9 mouse cellular contexts compared by ENCODE assay signal in genomic region chr5:72505740-72506139, GRCm38 (mm10). TPM values are rescaled to one million over a fixed set of nuclear protein-coding genes. Genes with fewer than 3 reads are reported as not detected.
DNase-seq lines count a peak whose midpoint lies in the region; ATAC-seq and TF ChIP-seq lines count a peak whose summit lies in the region.
"Had no signal": no experiment of that assay in that cellular context is flagged by ENCODE, and none has a peak within 500 bp of the region (broad histone marks: within the 10 kb centered on the region; RNA-seq: fewer than 3 reads in every experiment).

No protein-coding gene starts in this region.

- peaks cover 25% of the 10 kb centered on the region for H3K27me3 ChIP-seq in kidney, embryonic 14.5 days (ENCODE audit: control insufficient read depth, insufficient read depth, low read length)
- H3K27me3 ChIP-seq in CH12.LX (replicated peaks): no peaks in the 10 kb centered on the region
- peaks cover 9% of the 10 kb centered on the region for H3K27me3 ChIP-seq in thymus, adult 2 months (ENCODE audit: control insufficient read depth, insufficient read depth, low read length)

- no peaks in the 10 kb centered on the region for H3K79me2 ChIP-seq in CH12.LX (replicated peaks; ENCODE audit: control insufficient read depth, extremely low read depth, insufficient read depth, poor library complexity, severe bottlenecking)

- no peak for TF ChIP-seq POLR2A in CH12.LX (IDR thresholded peaks at IDR 0.05; ENCODE audit: low read depth, low read length)
- TF ChIP-seq POLR2A in thymus, adult 2 months (IDR thresholded peaks at IDR 0.05; ENCODE audit: control insufficient read depth, extremely low read depth, insufficient read depth, low read length, poor library complexity): no peak

- peak in 1 of 2 experiments; percentile 74; a peak in 2 of 4 replicates for TF ChIP-seq CTCF in CH12.LX (conservative IDR thresholded peaks at IDR 0.05 in 1 of 2, IDR thresholded peaks at IDR 0.05 in 1 of 2; ENCODE audit: low read depth in 2 of 2, low read length in 2 of 2)
- TF ChIP-seq CTCF in thymus, adult 2 months (IDR thresholded peaks at IDR 0.05; ENCODE audit: borderline replicate concordance, control insufficient read depth, extremely low read depth, insufficient read depth, low read length, poor library complexity): no peak

- peak; percentile 18; the same call in 1 of the 2 replicates for ATAC-seq in kidney, embryonic 14.5 days (ENCODE audit: low FRiP score, low TSS enrichment)

- dilution Hi-C loops in CH12.LX (cut with MboI; ENCODE audit: extremely low pct_ligation_motif_present, extremely low pct_unique_long_range_greater_than_20kb, low sequenced_read_pairs): no loop called here

- no peaks in the 10 kb centered on the region for H3K36me3 ChIP-seq in kidney, embryonic 14.5 days (ENCODE audit: control insufficient read depth, insufficient read depth, low read length)
- H3K36me3 ChIP-seq in CH12.LX (replicated peaks in 1 of 2; ENCODE audit: control insufficient read depth in 1 of 2, insufficient read depth in 1 of 2, low read length in 1 of 2): no peaks in the 10 kb centered on the region
- no peaks in the 10 kb centered on the region for H3K36me3 ChIP-seq in thymus, adult 2 months (ENCODE audit: control insufficient read depth, insufficient read depth, low read length)
- H3K36me3 ChIP-seq: embryonic facial prominence, embryonic 12.5 days had no signal

- no peak overlapping the region for H3K9ac ChIP-seq in kidney, embryonic 14.5 days (ENCODE audit: low read depth, low read length)
- no peak overlapping the region for H3K9ac ChIP-seq in CH12.LX (ENCODE audit: insufficient read depth, low read depth)
- H3K9ac ChIP-seq: embryonic facial prominence, embryonic 12.5 days had no signal

- no peak overlapping the region for H3K4me2 ChIP-seq in kidney, embryonic 14.5 days (replicated peaks; ENCODE audit: low read depth, low read length)
- H3K4me2 ChIP-seq in CH12.LX (ENCODE audit: insufficient read depth, low read depth, poor library complexity, severe bottlenecking): no peak overlapping the region
- H3K4me2 ChIP-seq: embryonic facial prominence, embryonic 12.5 days had no signal

- 79% methylated on average over 5 of the region's 5 CpGs for WGBS in kidney, embryonic 14.5 days
- WGBS in thymus, adult 2 months: 70% methylated on average over 5 of the region's 5 CpGs

- intact Hi-C loops in gastrocnemius, postnatal 36 days (cut with DNase I): loop anchor here (10.0 kb wide), 1 partner anchor 151 kb away; no protein-coding TSS in a partner anchor

- H3K4me3 ChIP-seq in kidney, embryonic 14.5 days (ENCODE audit: low read length): no peak overlapping the region
- H3K4me3 ChIP-seq in CH12.LX (replicated peaks in 1 of 3; ENCODE audit: low read depth in 2 of 3, low read length in 2 of 3, poor library complexity in 1 of 3): no peak overlapping the region
- no peak overlapping the region for H3K4me3 ChIP-seq in thymus, adult 2 months (ENCODE audit: control insufficient read depth, insufficient read depth, low read length)
- H3K4me3 ChIP-seq: embryonic facial prominence, embryonic 12.5 days had no signal

- in situ Hi-C loops in CH12.LX (cut with MboI; ENCODE audit: low pct_ligation_motif_present, low pct_unique_long_range_greater_than_20kb, low sequenced_read_pairs): no loop called here

- peak; percentile 48 for TF ChIP-seq RAD21 in CH12.LX (IDR thresholded peaks at IDR 0.05; ENCODE audit: low read depth, low read length)

- H3K4me1 ChIP-seq in kidney, embryonic 14.5 days (ENCODE audit: control insufficient read depth, insufficient read depth, low read length): 0 out of 2 replicates have a peak, but pooled peaks cover 5% of the 10 kb centered on the region
- peaks cover 4 to 10% of the 10 kb centered on the region in 2 experiments; a peak in 3 of 4 replicates for H3K4me1 ChIP-seq in CH12.LX (ENCODE audit: control insufficient read depth in 1 of 2, insufficient read depth in 2 of 2)
- no peaks in the 10 kb centered on the region for H3K4me1 ChIP-seq in thymus, adult 2 months (replicated peaks; ENCODE audit: control insufficient read depth, insufficient read depth, low read length)

- DNase-seq in kidney, postnatal 10 days: no peak
- peak; percentile 35 for DNase-seq in CH12.LX (ENCODE audit: extremely low read depth)
- DNase-seq in MN1 (ENCODE audit: low spot score): peak; percentile 16
- peak; percentile 14 for DNase-seq in layer of hippocampus, adult 9-11 months
- no peak for DNase-seq in gastrocnemius, postnatal 36 days
- no peak for DNase-seq in thymus, adult 2 months

- TF ChIP-seq EP300 in CH12.LX (IDR thresholded peaks at IDR 0.05; ENCODE audit: low read length): no peak

- no peak overlapping the region for H3K27ac ChIP-seq in kidney, embryonic 14.5 days (ENCODE audit: low read depth, low read length)
- no peak overlapping the region for H3K27ac ChIP-seq in CH12.LX (ENCODE audit: insufficient read depth, low read depth)
- H3K27ac ChIP-seq in thymus, adult 2 months (ENCODE audit: control insufficient read depth, insufficient read depth, low read length): no peak overlapping the region
- H3K27ac ChIP-seq: embryonic facial prominence, embryonic 12.5 days had no signal

- no peaks in the 10 kb centered on the region for H3K9me3 ChIP-seq in kidney, embryonic 14.5 days (ENCODE audit: control insufficient read depth, low read length)
- no peaks in the 10 kb centered on the region for H3K9me3 ChIP-seq in CH12.LX (replicated peaks; ENCODE audit: low read length)
- H3K9me3 ChIP-seq: embryonic facial prominence, embryonic 12.5 days had no signal

TF ChIP-seq in CH12.LX, 34 proteins besides CTCF, POLR2A, EP300 and RAD21:
- TF ChIP-seq SMC3 (IDR thresholded peaks at IDR 0.05; ENCODE audit: low read depth, low read length) (peak; percentile 82), HCFC1 (IDR thresholded peaks at IDR 0.05; ENCODE audit: low read depth, low read length) (no peak)

RNA-seq across cellular contexts. Expression of gene Corin, which starts 1.5 kb away (rescaled TPM):
- 1.8 and 3.5 TPM in 2 replicates for polyA plus RNA-seq in kidney, embryonic 14.5 days (2014; fragmentation: Nextera tagmentation; extraction: Ambion mirVana)
- total RNA-seq in CH12.LX (2012; rRNA removed) (not detected in 2 replicates), CH12.LX (2014; rRNA removed) (not detected in 2 replicates)
- polyA plus RNA-seq in CH12.LX (2012; ENCODE audit: insufficient read length, low read depth): not detected in 2 replicates
- total RNA-seq in gastrocnemius, postnatal 36 days (2021): under 1 TPM in 1 of 2 experiments, not detected in 1; 0.17 TPM
- polyA plus RNA-seq in thymus, adult 2 months (2012; rRNA removed): 0.48 and 3.5 TPM in 2 replicates
- total RNA-seq: neutrophil, adult 5-6 weeks had no signal

RNA-seq across cellular contexts. Expression of gene Nfxl1, which starts 53.7 kb away (rescaled TPM):
- polyA plus RNA-seq in kidney, embryonic 14.5 days (2014; fragmentation: Nextera tagmentation; extraction: Ambion mirVana): 17.0 and 31.0 TPM in 2 replicates
- total RNA-seq in CH12.LX (2012; rRNA removed) (13.0 and 17.1 TPM in 2 replicates), CH12.LX (2014; rRNA removed) (8.3 and 8.9 TPM in 2 replicates)
- polyA plus RNA-seq in CH12.LX (2012; ENCODE audit: insufficient read length, low read depth): 13.5 and 14.7 TPM in 2 replicates
- total RNA-seq in gastrocnemius, postnatal 36 days (2021): 1 to 10 TPM; 3.8 to 4.7 TPM
- 6.3 and 7.8 TPM in 2 replicates for polyA plus RNA-seq in thymus, adult 2 months (2012; rRNA removed)

Comparison
In these comparisons a context has a peak if more than half of its experiments do, and no peak if none do; other contexts are left out.
1. DNase-seq: peak in CH12.LX (single experiment), MN1 (single experiment) and layer of hippocampus, adult 9-11 months (single experiment); none in kidney, postnatal 10 days (single experiment), gastrocnemius, postnatal 36 days (0 of 2) and thymus, adult 2 months (single experiment).